ENCODE assay signal across 16 mouse cellular contexts in genomic region chr2:66028812-66029211, GRCm38 (mm10).
DNase-seq lines count a peak whose midpoint lies in the region; ATAC-seq and TF ChIP-seq lines count a peak whose summit lies in the region.
"Had no signal": no experiment of that assay in that cellular context is flagged by ENCODE, and none has a peak within 500 bp of the region (broad histone marks: within the 10 kb centered on the region; RNA-seq: fewer than 3 reads in every experiment).

No protein-coding gene starts in this region.

- peaks cover 7% of the 10 kb centered on the region; the same call in 1 of the 2 replicates for H3K36me3 ChIP-seq in forebrain, embryonic 13.5 days (ENCODE audit: poor library complexity, severe bottlenecking)
- no peaks in the 10 kb centered on the region; the same call in none of the 2 replicates for H3K36me3 ChIP-seq in hindbrain, postnatal 0 days (ENCODE audit: insufficient read depth, low read length)
- H3K36me3 ChIP-seq in neural tube, embryonic 14.5 days (ENCODE audit: control insufficient read depth, insufficient read depth, low read length): no peaks in the 10 kb centered on the region
- H3K36me3 ChIP-seq: limb, embryonic 12.5 days had no signal

- TF ChIP-seq POLR2A in cerebellum, adult 2 months (IDR thresholded peaks at IDR 0.05; ENCODE audit: borderline replicate concordance, insufficient read depth, low read length): no peak

- peak; percentile 46 for DNase-seq in heart, adult 11 months
- no peak for DNase-seq in heart, postnatal 10 days
- DNase-seq in hindbrain, postnatal 0 days (ENCODE audit: low spot score): peak; percentile 76
- no peak for DNase-seq in cerebellum, adult 2 months
- DNase-seq in gastrocnemius, adult 18-20 months (ENCODE audit: low spot score): no peak
- no peak for DNase-seq in heart, postnatal 14 days
- DNase-seq: adrenal gland, postnatal 25 days; cerebellum, adult 11 months; gastrocnemius, postnatal 10 days; kidney, adult 9 months; lung, adult 18-20 months; right cerebral cortex, postnatal 4 days had no signal

- H3K4me2 ChIP-seq in forebrain, embryonic 13.5 days: no peak overlapping the region
- H3K4me2 ChIP-seq in hindbrain, postnatal 0 days (ENCODE audit: low read depth, low read length): no peak overlapping the region
- no peak overlapping the region for H3K4me2 ChIP-seq in neural tube, embryonic 14.5 days (ENCODE audit: low read depth, low read length)
- H3K4me2 ChIP-seq: limb, embryonic 12.5 days had no signal

- H3K27me3 ChIP-seq in forebrain, embryonic 13.5 days: no peaks in the 10 kb centered on the region
- no peaks in the 10 kb centered on the region for H3K27me3 ChIP-seq in hindbrain, postnatal 0 days (ENCODE audit: insufficient read depth, low read length)
- no peaks in the 10 kb centered on the region for H3K27me3 ChIP-seq in neural tube, embryonic 14.5 days (ENCODE audit: control insufficient read depth, insufficient read depth, low read length)
- H3K27me3 ChIP-seq in cerebellum, adult 2 months (ENCODE audit: control insufficient read depth, insufficient read depth, low read length): no peaks in the 10 kb centered on the region
- H3K27me3 ChIP-seq: limb, embryonic 12.5 days; megakaryocyte, embryonic 14.5 days had no signal

- 3% methylated on average over 5 of the region's 5 CpGs for WGBS in forebrain, embryonic 13.5 days
- 14% methylated on average over 5 of the region's 5 CpGs for WGBS in hindbrain, postnatal 0 days
- WGBS in neural tube, embryonic 14.5 days: 11% methylated on average over 5 of the region's 5 CpGs
- 42% methylated on average over 5 of the region's 5 CpGs for WGBS in cerebellum, adult 2 months

- H3K9ac ChIP-seq in forebrain, embryonic 13.5 days: no peak overlapping the region
- H3K9ac ChIP-seq in hindbrain, postnatal 0 days (replicated peaks; ENCODE audit: low read length): no peak overlapping the region
- no peak overlapping the region for H3K9ac ChIP-seq in neural tube, embryonic 14.5 days (replicated peaks; ENCODE audit: low read depth, low read length)
- H3K9ac ChIP-seq: limb, embryonic 12.5 days had no signal

- TF ChIP-seq CTCF in hindbrain, postnatal 0 days (IDR thresholded peaks at IDR 0.05; ENCODE audit: low read depth): no peak
- no peak for TF ChIP-seq CTCF in cerebellum, adult 2 months (IDR thresholded peaks at IDR 0.05; ENCODE audit: borderline replicate concordance, insufficient read depth, low read depth, low read length)

- no peaks in the 10 kb centered on the region for H3K9me3 ChIP-seq in forebrain, embryonic 13.5 days (replicated peaks)
- no peaks in the 10 kb centered on the region for H3K9me3 ChIP-seq in hindbrain, postnatal 0 days (ENCODE audit: low read length)
- H3K9me3 ChIP-seq in neural tube, embryonic 14.5 days (ENCODE audit: control insufficient read depth, low read length): no peaks in the 10 kb centered on the region
- H3K9me3 ChIP-seq: limb, embryonic 12.5 days had no signal

- intact Hi-C loops in heart, postnatal 10 days (cut with DNase I): no loop called here
- intact Hi-C loops in heart, postnatal 14 days (cut with DNase I): no loop called here

- no peak overlapping the region for H3K4me3 ChIP-seq in forebrain, embryonic 13.5 days
- no peak overlapping the region for H3K4me3 ChIP-seq in hindbrain, postnatal 0 days (ENCODE audit: low read length)
- H3K4me3 ChIP-seq in neural tube, embryonic 14.5 days (ENCODE audit: low read depth, low read length): no peak overlapping the region
- no peak overlapping the region for H3K4me3 ChIP-seq in cerebellum, adult 2 months (replicated peaks; ENCODE audit: insufficient read depth, low read depth, low read length)
- H3K4me3 ChIP-seq: limb, embryonic 12.5 days; megakaryocyte, embryonic 14.5 days had no signal

- peaks cover 5% of the 10 kb centered on the region for H3K4me1 ChIP-seq in forebrain, embryonic 13.5 days
- peaks cover 3% of the 10 kb centered on the region; the same call in 1 of the 2 replicates for H3K4me1 ChIP-seq in hindbrain, postnatal 0 days (ENCODE audit: insufficient read depth, low read length)
- H3K4me1 ChIP-seq in neural tube, embryonic 14.5 days (ENCODE audit: control insufficient read depth, insufficient read depth, low read length): no peaks in the 10 kb centered on the region
- H3K4me1 ChIP-seq in cerebellum, adult 2 months (ENCODE audit: control insufficient read depth, insufficient read depth, low read length): no peaks in the 10 kb centered on the region; the same call in 1 of the 2 replicates
- H3K4me1 ChIP-seq: limb, embryonic 12.5 days; megakaryocyte, embryonic 14.5 days had no signal

- peak; percentile 68 for ATAC-seq in forebrain, embryonic 13.5 days
- peak; percentile 88 for ATAC-seq in hindbrain, postnatal 0 days
- peak; percentile 79 for ATAC-seq in neural tube, embryonic 14.5 days (ENCODE audit: low read depth)

- H3K27ac ChIP-seq in forebrain, embryonic 13.5 days: no peak overlapping the region
- H3K27ac ChIP-seq in hindbrain, postnatal 0 days: no peak overlapping the region
- H3K27ac ChIP-seq in neural tube, embryonic 14.5 days (ENCODE audit: low read depth, low read length): no peak overlapping the region
- H3K27ac ChIP-seq in cerebellum, adult 2 months (ENCODE audit: insufficient read depth, low read length): no peak overlapping the region
- H3K27ac ChIP-seq: limb, embryonic 12.5 days had no signal

Comparison
In these comparisons a context has a peak if more than half of its experiments do, and no peak if none do; other contexts are left out.
1. DNase-seq: peak in heart, adult 11 months (single experiment) and hindbrain, postnatal 0 days (single experiment); none in heart, postnatal 10 days (0 of 2), cerebellum, adult 2 months (0 of 2), gastrocnemius, adult 18-20 months (single experiment) and heart, postnatal 14 days (0 of 2).
2. Peak in every context shown above with its lines, with median percentiles within 50 percentile points of each other: ATAC-seq.